Mouse (Mus musculus) heart, embryonic 12.5 days (tissue): ENCODE measurements around the gene Smg9. TPM values are rescaled to one million over a fixed set of nuclear protein-coding genes. Genes with fewer than 3 reads are reported as not detected.

ENCODE experiments used
- ATAC-seq: fragments of 200-750 bp; cut with Nextera tagmentation; 2 replicates; pipeline ENCODE4 v1.8.0; 2017; ENCODE audit warnings: moderate TSS enrichment, moderate library complexity; ENCODE audit not compliant: insufficient number of reproducible peaks, low FRiP score
- H3K27ac ChIP-seq: fragments of 300-500 bp; sonication (generic); 2 replicates; pipeline ENCODE4 v1.5.1; 2016; ENCODE audit warnings: mild to moderate bottlenecking, moderate library complexity; ENCODE audit not compliant: poor library complexity, severe bottlenecking
- H3K27me3 ChIP-seq: fragments of 300-500 bp; sonication (generic); replicated peaks from 2 replicates; pipeline ENCODE4 v1.6.1; 2016; ENCODE audit warnings: mild to moderate bottlenecking, moderate library complexity
- H3K36me3 ChIP-seq: fragments of 300-500 bp; sonication (generic); 2 replicates; pipeline ENCODE4 v1.6.1; 2016; ENCODE audit warnings: mild to moderate bottlenecking, moderate library complexity
- H3K4me1 ChIP-seq: fragments of 300-500 bp; sonication (generic); replicated peaks from 2 replicates; pipeline ENCODE4 v1.6.1; 2016; ENCODE audit warnings: mild to moderate bottlenecking
- H3K4me2 ChIP-seq: fragments of 300-500 bp; sonication (generic); 2 replicates; pipeline ENCODE4 v1.6.1; 2016; ENCODE audit warnings: mild to moderate bottlenecking, moderate library complexity
- H3K4me3 ChIP-seq: fragments of 300-500 bp; sonication (generic); 2 replicates; pipeline ENCODE4 v1.5.1; 2016; ENCODE audit warnings: mild to moderate bottlenecking
- H3K9ac ChIP-seq: fragments of 300-500 bp; sonication (generic); 2 replicates; pipeline ENCODE4 v1.6.1; 2016; ENCODE audit warnings: mild to moderate bottlenecking, moderate library complexity
- H3K9me3 ChIP-seq: fragments of 300-500 bp; sonication (generic); replicated peaks from 2 replicates; pipeline ENCODE4 v1.6.1; 2016; ENCODE audit warnings: mild to moderate bottlenecking, moderate library complexity
- WGBS: fragments of 180-500 bp; shearing (Covaris S2); methylation state at CpG from one replicate; pipeline ENCODE4 v1.1.7; 2016; 5-methylcytosine and 5-hydroxymethylcytosine counted together
- polyA plus RNA-seq: library from polyadenylated mRNA; unstranded; fragments of >200 nt; fragmentation: Nextera tagmentation; extraction: Ambion mirVana; gene quantifications from 2 replicates; pipeline ENCODE4 v1.2.1, GENCODE M21; 2016

The Smg9 gene
- polyA plus RNA-seq: 21.4 and 21.6 TPM in 2 replicates

DNA sequence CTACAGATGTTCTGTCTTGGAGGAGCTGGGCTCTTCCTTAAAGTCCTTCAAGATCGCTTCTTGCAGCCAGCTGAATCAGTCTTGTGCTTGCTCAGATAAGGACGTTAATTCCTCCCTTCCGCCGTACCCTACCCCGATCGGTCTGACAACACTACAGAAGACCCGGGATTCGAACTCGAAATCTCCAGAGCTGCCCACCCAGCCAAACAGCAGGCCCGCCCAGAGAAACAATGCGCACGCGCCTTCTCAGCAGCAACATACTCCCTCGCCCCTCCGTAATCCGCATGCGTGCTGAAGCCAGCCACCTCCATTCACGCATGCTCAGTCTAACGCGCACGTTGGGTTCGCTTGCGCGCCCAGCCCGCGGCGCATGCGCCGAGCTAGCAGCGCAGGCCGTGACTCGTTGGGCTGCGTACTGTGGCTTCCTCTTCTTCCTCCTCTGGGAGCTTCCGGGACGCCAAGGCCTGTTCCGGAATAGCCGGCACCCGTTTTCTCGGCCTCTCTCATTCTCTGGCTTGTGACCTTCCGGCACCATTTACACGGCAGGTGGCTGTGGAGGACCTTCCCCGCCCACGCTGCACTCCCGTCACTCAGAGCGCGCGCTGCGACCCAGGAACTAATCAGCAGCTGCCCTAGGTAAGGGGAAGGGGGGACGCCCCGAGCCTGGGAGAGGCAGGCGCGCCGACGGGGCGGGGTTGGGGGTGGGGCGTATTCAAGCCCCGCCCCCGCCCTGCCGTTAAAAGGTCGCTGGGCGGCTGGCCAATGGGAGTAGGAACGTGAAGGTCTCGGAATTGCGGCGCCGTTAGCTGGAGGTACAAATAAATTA lies at the start of gene Smg9:
Gene Smg9, plus strand, starts transcription at position 364 of the 826 bp plus-strand sequence.
- peaks cover 3% of the 10 kb centered on the region; the same call in 1 of the 2 replicates for H3K4me1 ChIP-seq
- peak within 1 kb of the TSS; percentile 78 for H3K9ac ChIP-seq
- peaks cover 6% of the 10 kb centered on the region for H3K9me3 ChIP-seq
- WGBS: 2% methylated on average over 66 of the region's 66 CpGs
- peaks cover 21% of the 10 kb centered on the region for H3K36me3 ChIP-seq
- H3K27me3 ChIP-seq: no peaks in the 10 kb centered on the region
- peak within 1 kb of the TSS; percentile 59 for H3K4me3 ChIP-seq
- H3K27ac ChIP-seq: peak within 1 kb of the TSS; percentile 95
- peak within 1 kb of the TSS; percentile 74 for H3K4me2 ChIP-seq
- ATAC-seq: peak; percentile 96

GRCm38 (mm10) chr7:24355646-24356045 lies 43.8 kb upstream of the Smg9 start:
- no peak overlapping the region for H3K4me2 ChIP-seq
- H3K4me3 ChIP-seq: no peak overlapping the region
- peaks cover 21% of the 10 kb centered on the region for H3K27me3 ChIP-seq
- 71% methylated on average over 6 of the region's 6 CpGs for WGBS
- H3K36me3 ChIP-seq: no peaks in the 10 kb centered on the region
- no peak for ATAC-seq
- no peaks in the 10 kb centered on the region for H3K4me1 ChIP-seq
- peaks cover 6% of the 10 kb centered on the region; the same call in 1 of the 2 replicates for H3K9me3 ChIP-seq
- no peak overlapping the region for H3K9ac ChIP-seq
- no peak overlapping the region for H3K27ac ChIP-seq

GRCm38 (mm10) chr7:24356081-24356480 lies 43.3 kb upstream of the Smg9 start:
- Histone ChIP-seq H3K27me3 (peaks cover 18% of the 10 kb centered on the region), H3K27ac (no peak overlapping the region), H3K4me2 (no peak overlapping the region), H3K9me3 (peaks cover 10% of the 10 kb centered on the region; the same call in 1 of the 2 replicates), H3K9ac (no peak overlapping the region), H3K4me3 (no peak overlapping the region), H3K4me1 (no peaks in the 10 kb centered on the region), H3K36me3 (no peaks in the 10 kb centered on the region)
- 68% methylated on average over 10 of the region's 10 CpGs for WGBS
- no peak for ATAC-seq

DNA sequence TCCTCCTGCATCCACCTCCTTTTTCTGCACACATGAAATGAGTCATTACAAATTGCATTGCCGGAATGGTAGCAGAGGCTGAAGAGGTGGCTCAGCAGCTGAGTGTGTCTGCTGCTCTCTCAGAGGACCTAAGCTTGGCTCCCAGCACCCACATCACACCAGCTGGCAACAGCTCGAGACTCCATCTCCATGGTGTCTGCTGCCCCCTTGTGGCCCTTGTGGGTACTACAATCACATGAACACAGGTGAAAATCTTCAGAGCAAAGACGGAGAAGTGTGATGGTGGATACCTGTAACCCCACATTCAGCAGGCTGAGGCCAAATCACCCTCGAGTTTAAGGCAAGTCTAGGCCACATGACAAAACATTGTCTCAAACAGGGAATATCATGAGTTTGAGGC lies 41.5 kb upstream of the Smg9 start:
- Histone ChIP-seq H3K27me3 (peaks cover 13% of the 10 kb centered on the region), H3K9ac (no peak overlapping the region), H3K36me3 (no peaks in the 10 kb centered on the region), H3K27ac (no peak overlapping the region), H3K9me3 (peaks cover 10% of the 10 kb centered on the region; the same call in 1 of the 2 replicates), H3K4me3 (no peak overlapping the region), H3K4me2 (no peak overlapping the region), H3K4me1 (no peaks in the 10 kb centered on the region)
- WGBS: 43% methylated on average over 4 of the region's 4 CpGs
- no peak for ATAC-seq

DNA sequence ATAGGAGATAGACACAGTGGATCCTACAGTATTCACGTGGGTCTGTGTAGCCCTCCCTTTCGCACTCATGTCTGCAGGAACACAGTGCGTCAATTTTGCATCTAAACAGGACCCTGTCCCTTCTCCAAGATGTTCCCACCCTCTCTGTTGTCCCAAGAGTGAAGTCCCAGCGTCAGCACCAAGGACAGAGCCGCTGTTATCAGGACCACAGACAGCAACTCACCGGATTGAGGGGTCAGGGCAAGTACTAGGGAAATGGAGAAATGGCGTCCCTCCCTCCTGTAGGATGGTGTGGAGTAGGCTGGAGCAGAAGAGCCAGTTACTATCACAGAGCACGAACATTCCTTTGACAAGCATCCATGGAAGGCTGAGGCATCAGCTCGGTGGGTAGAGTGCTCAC lies 40.1 kb upstream of the Smg9 start:
- no peak overlapping the region for H3K4me3 ChIP-seq
- H3K4me2 ChIP-seq: no peak overlapping the region
- no peak overlapping the region for H3K9ac ChIP-seq
- no peak overlapping the region for H3K27ac ChIP-seq
- peaks cover 10% of the 10 kb centered on the region; the same call in 1 of the 2 replicates for H3K9me3 ChIP-seq
- no peak for ATAC-seq
- H3K27me3 ChIP-seq: peaks cover 5% of the 10 kb centered on the region
- 22% methylated on average over 9 of the region's 9 CpGs for WGBS
- no peaks in the 10 kb centered on the region for H3K36me3 ChIP-seq
- H3K4me1 ChIP-seq: no peaks in the 10 kb centered on the region

DNA sequence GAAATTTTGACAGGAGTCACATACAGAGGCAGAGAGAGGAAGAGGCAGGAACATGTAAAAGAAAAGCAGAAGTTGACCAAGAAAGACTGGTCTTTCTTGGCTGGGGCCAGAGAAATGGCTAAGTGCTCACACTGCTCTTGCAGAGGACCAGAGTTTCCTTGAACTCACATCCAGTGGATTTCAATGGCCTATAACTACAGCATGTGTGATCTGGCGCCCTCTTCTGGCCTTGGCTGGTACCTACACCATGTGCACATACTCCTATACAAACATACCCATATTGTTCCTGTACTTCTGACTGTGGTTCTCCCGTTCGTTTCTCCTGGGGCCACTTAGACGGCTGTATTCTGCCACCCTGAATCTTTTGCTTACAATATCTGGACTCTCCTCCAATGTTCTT lies 38.4 kb upstream of the Smg9 start:
- Histone ChIP-seq H3K4me3 (no peak overlapping the region), H3K36me3 (no peaks in the 10 kb centered on the region), H3K27ac (no peak overlapping the region), H3K4me1 (no peaks in the 10 kb centered on the region), H3K4me2 (no peak overlapping the region), H3K27me3 (peaks cover 5% of the 10 kb centered on the region), H3K9me3 (peaks cover 10% of the 10 kb centered on the region; the same call in 1 of the 2 replicates), H3K9ac (no peak overlapping the region)
- no peak for ATAC-seq
- WGBS: 64% methylated on average over 4 of the region's 4 CpGs

DNA sequence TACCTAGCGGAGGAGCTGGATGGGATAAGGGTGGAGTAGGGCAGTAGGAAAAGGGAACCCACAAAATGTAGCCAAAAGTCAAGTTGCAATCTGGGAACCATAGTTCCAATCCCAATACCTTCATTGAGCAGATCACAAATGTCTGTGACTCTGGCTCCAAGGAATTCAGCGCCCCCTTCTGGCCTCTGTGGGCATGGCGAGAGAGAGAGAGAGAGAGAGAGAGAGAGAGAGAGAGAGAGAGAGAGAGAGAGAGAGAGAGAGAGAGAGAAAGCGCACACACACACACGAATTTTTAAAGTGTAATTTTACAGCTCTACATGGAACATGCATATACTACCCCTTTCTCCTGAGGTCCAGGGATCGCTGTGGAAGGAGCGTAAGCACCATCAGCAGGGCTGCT lies 36.2 kb upstream of the Smg9 start:
- Histone ChIP-seq H3K27ac (no peak overlapping the region), H3K36me3 (no peaks in the 10 kb centered on the region), H3K4me3 (no peak overlapping the region), H3K9me3 (peaks cover 10% of the 10 kb centered on the region; the same call in 1 of the 2 replicates), H3K27me3 (peaks cover 5% of the 10 kb centered on the region), H3K4me2 (no peak overlapping the region), H3K4me1 (no peaks in the 10 kb centered on the region), H3K9ac (no peak overlapping the region)
- 24% methylated on average over 7 of the region's 7 CpGs for WGBS
- no peak for ATAC-seq

- Histone ChIP-seq H3K36me3 (no peaks in the 10 kb centered on the region), H3K4me2 (no peak overlapping the region), H3K4me3 (no peak overlapping the region), H3K9me3 (peaks cover 10% of the 10 kb centered on the region; the same call in 1 of the 2 replicates), H3K27me3 (peaks cover 11% of the 10 kb centered on the region), H3K4me1 (no peaks in the 10 kb centered on the region), H3K9ac (no peak overlapping the region), H3K27ac (no peak overlapping the region)
- WGBS: 24% methylated on average over 10 of the region's 10 CpGs
- ATAC-seq: peak; percentile 72
Observed at GRCm38 (mm10) chr7:24364827-24365226, 34.6 kb upstream of the Smg9 start.

GRCm38 (mm10) chr7:24365258-24366014 lies 34.0 kb upstream of the Smg9 start:
- H3K9ac ChIP-seq: no peak overlapping the region
- no peak overlapping the region for H3K27ac ChIP-seq
- H3K27me3 ChIP-seq: peaks cover 16% of the 10 kb centered on the region
- 55% methylated on average over 5 of the region's 5 CpGs for WGBS
- H3K4me2 ChIP-seq: no peak overlapping the region
- peaks cover 6% of the 10 kb centered on the region; the same call in 1 of the 2 replicates for H3K9me3 ChIP-seq
- no peak for ATAC-seq
- 0 out of 2 replicates have a peak, but pooled peaks cover 4% of the 10 kb centered on the region for H3K4me1 ChIP-seq
- H3K4me3 ChIP-seq: no peak overlapping the region
- H3K36me3 ChIP-seq: no peaks in the 10 kb centered on the region

DNA sequence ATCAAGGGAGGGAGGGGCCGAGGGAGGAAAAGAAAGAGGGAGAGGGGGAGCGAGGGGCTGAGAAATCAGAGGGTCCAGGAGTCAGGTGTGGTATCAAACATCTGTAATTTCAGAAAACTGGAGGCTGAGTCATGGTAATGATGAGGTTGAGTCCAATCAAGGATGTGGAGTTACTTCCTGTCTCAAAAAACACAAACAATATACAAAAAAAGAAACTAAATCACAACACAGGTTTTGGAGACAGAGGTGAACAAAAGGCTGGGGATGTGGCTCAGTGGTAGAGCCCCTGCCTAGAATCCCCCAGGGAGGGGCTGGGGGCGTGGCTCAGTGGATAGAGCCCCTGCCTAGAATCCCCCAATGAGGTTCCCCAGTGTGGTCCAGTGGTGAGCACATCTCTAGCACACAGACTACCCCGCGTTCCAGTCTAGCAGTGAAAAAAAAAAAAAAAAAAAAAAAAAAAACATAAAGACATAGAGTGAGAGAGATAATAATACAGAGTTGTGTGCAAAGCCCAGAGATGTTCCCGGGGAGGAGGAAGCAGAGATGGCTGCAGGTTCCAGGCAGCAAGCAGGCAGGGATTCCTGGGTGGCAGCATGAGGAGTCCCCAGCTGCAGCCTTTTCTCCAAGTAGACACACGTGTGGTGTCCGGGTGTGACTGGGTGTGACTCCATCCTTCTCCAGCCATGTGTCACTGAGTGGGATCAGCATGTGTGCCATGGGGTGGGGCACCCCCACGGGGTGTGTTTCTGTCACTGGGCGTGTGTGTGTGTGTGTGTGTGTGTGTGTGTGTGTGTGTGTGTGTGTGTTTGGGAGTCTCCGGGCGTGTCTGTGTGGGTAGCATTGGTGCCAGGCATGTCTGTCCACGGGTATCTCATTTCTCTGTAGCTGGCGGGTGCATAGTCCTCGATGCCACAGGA lies 32.4 kb upstream of the Smg9 start:
- no peak for ATAC-seq
- Histone ChIP-seq H3K27me3 (peaks cover 21% of the 10 kb centered on the region), H3K9ac (no peak overlapping the region), H3K27ac (no peak overlapping the region), H3K4me2 (no peak overlapping the region), H3K4me3 (no peak overlapping the region), H3K36me3 (no peaks in the 10 kb centered on the region), H3K9me3 (no peaks in the 10 kb centered on the region), H3K4me1 (0 out of 2 replicates have a peak, but pooled peaks cover 4% of the 10 kb centered on the region)
- 76% methylated on average over 15 of the region's 15 CpGs for WGBS
